Mouse (Mus musculus) layer of hippocampus, adult 18-20 months (tissue): ENCODE results near the gene Gstm3. TPM values are rescaled to one million over a fixed set of nuclear protein-coding genes. Genes with fewer than 3 reads are reported as not detected.

ENCODE experiments used
- DNase-seq, 2 experiments: peaks; one replicate each; pipeline ENCODE4 v3.0.0; 2022; ENCODE audit warnings: low spot score in 2 of 2
- total RNA-seq, 2 experiments: library from RNA; stranded (reverse); gene quantifications; 2 replicates each; pipeline ENCODE4 v1.2.3; 2021

Gene Gstm3
- total RNA-seq, 2 experiments from 2014 or later = not detected

- DNase-seq = no peak
Measured at GRCm38 (mm10) chr3:107931134-107931533, 37.9 kb downstream of the Gstm3 start.

DNA sequence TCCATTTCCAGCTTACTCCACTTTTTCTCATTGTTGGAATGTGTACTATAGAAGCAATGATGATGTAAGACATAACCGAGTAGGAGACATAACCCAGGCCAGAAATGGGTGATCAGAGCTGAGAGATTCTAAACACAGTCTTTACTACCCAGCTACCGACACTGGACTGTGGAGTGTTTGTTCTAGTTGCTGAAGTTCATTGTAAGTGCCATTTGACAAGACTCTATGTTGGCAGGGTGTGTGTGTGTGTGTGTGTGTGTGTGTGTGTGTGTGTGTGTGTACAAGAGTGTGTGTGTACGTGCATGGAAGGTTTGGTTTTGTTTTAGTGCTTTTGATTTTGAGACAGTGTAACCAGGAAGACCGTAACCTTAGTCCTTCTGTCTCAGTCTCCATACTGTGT is 39.4 kb downstream of the Gstm3 start:
- DNase-seq = no peak

GRCm38 (mm10) chr3:107929243-107929642 is 39.8 kb downstream of the Gstm3 start:
- no peak for DNase-seq

DNA sequence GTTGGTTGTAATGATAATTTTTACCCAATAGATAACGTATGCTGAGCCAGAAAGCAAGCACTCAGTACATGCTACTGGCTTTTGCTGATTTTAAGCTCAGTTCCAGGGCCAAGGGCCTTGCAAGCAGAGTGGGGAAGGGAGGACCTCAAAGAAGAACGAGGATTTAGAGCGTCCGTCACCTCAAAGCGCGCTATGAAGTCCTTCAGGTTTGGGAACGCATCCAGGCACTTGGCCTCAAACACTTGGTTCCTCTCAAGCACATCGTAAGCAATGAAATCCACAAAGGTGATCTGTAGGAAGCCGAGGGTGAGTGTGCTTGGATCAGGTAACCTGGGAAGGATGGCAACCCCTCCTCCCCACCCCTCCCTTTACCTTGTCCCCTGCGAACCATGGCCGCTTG is 40.4 kb downstream of the Gstm3 start:
- no peak for DNase-seq

GRCm38 (mm10) chr3:107927841-107928240 is 41.2 kb downstream of the Gstm3 start:
- DNase-seq = no peak

- DNase-seq = no peak
Measured at GRCm38 (mm10) chr3:107925335-107925734, 43.7 kb downstream of the Gstm3 start.

- no peak for DNase-seq
Measured at GRCm38 (mm10) chr3:107920348-107920747, 48.7 kb downstream of the Gstm3 start.

- peak; percentile 49 to 89 for DNase-seq
Measured at GRCm38 (mm10) chr3:107917783-107918408, 51.2 kb downstream of the Gstm3 start.

DNA sequence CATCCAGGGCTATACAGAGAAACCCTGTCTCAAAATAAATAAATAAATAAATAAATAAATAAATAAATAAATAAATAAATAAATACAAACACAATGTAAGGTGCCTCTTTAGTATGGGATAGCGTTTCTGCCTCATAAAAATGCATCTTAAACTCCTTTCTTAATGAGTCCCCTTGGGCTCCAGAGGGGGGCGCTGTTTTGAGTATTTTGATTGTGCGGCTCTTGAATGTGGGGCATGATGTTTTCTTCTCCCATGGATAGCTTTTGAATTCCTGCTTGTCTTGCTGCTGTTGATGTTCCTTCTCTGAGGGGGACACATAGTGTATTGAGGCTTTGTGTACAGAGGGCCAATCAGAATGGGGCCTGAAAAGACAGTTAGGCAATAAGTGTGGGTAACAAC is 52.0 kb downstream of the Gstm3 start:
- no peak for DNase-seq

GRCm38 (mm10) chr3:107916674-107917073 is 52.4 kb downstream of the Gstm3 start:
- no peak for DNase-seq

Other genes with a start within 250 kb of the Gstm3 start
- 10 to 100 TPM; 22.0 to 23.3 TPM for gene Csf1, start 208.8 kb downstream of the Gstm3 start, total RNA-seq
- not detected for gene Eps8l3, start 92.1 kb downstream of the Gstm3 start, total RNA-seq
- gene Gstm5, start 73.5 kb downstream of the Gstm3 start, total RNA-seq = 100 to 1,000 TPM; 286 to 295 TPM
- gene Gstm7, start 37.5 kb downstream of the Gstm3 start, total RNA-seq = 100 to 1,000 TPM; 171 to 187 TPM
- gene Gstm6, start 25.5 kb downstream of the Gstm3 start, total RNA-seq = 10 to 100 TPM; 18.6 to 19.6 TPM
- gene Gstm2, start 17.2 kb upstream of the Gstm3 start, total RNA-seq = 1 to 10 TPM; 2.8 to 3.4 TPM
- 100 to 1,000 TPM; 379 to 410 TPM for gene Gstm1, start 48.7 kb upstream of the Gstm3 start, total RNA-seq
- 10 to 100 TPM; 12.3 to 13.2 TPM for gene Gstm4, start 75.6 kb upstream of the Gstm3 start, total RNA-seq
- gene Ampd2, start 117.4 kb upstream of the Gstm3 start, total RNA-seq = 10 to 100 TPM; 68.7 to 73.6 TPM
- not detected for gene Gnat2, start 123.5 kb upstream of the Gstm3 start, total RNA-seq
- gene Gnai3, start 176.9 kb upstream of the Gstm3 start, total RNA-seq = 10 to 100 TPM; 28.2 to 28.7 TPM
- 10 to 100 TPM; 14.8 to 15.1 TPM for gene Gpr61, start 185.6 kb upstream of the Gstm3 start, total RNA-seq
- gene Amigo1, start 217.1 kb upstream of the Gstm3 start, total RNA-seq = 10 to 100 TPM; 71.6 to 76.8 TPM
- 10 to 100 TPM; 17.4 TPM for gene Cyb561d1, start 231.9 kb upstream of the Gstm3 start, total RNA-seq
- 10 to 100 TPM; 23.5 to 24.8 TPM for gene Atxn7l2, start 241.7 kb upstream of the Gstm3 start, total RNA-seq